Mouse (Mus musculus) Patski (cell line): ENCODE results near the gene Emc6. TPM values are rescaled to one million over a fixed set of nuclear protein-coding genes. Genes with fewer than 3 reads are reported as not detected.

ENCODE experiments used
- ATAC-seq: fragments of 100-300 bp; one replicate; pipeline ENCODE4 v1.8.0; 2021
- CTCF ChIA-PET: fragments of 350-600 bp; sonication (Branson Sonifier 250); formaldehyde crosslinking; loops from one replicate; lab custom pipeline; 2022; ENCODE audit warnings: inconsistent platforms; lab: Charles Lee
- POLR2A ChIA-PET: fragments of 350-600 bp; sonication (Branson Sonifier 250); formaldehyde crosslinking; loops from one replicate; lab custom pipeline; 2022; ENCODE audit warnings: antibody characterized with exemption, inconsistent platforms; lab: Charles Lee
- DNase-seq: peaks from one replicate; pipeline ENCODE4 v3.0.0-alpha.2; 2011; ENCODE audit warnings: low read depth, low spot score
- H3K27me3 ChIP-seq: fragments of 371-371 bp; one replicate; pipeline ENCODE4 v1.5.1; 2021
- CTCF ChIP-seq: fragments of 100-300 bp; IDR thresholded peaks from one replicate; pipeline ENCODE4 v1.5.1; 2021
- in situ Hi-C: fragments of 300-500 bp; cut with MboI; formaldehyde crosslinking; loops from 3 replicates; pipeline ENCODE4 v1.11.1; 2018; ENCODE audit warnings: low pct_unique_long_range_greater_than_20kb, mixed read lengths
- polyA plus RNA-seq: library from polyadenylated mRNA; unstranded; gene quantifications from one replicate; pipeline ENCODE4 v1.2.3, GENCODE M21; 2021

Emc6 gene
- polyA plus RNA-seq, result 79.4 TPM

GRCm38 (mm10) chr11:73176608-73177508 is at the start of gene Emc6, which contains the start of gene Tax1bp3:
Gene Emc6 (minus strand): TSS chr11:73177037.
Gene Tax1bp3 (plus strand): TSS chr11:73177083.
- DNase-seq (peak; percentile 83), ATAC-seq (peak; percentile 97)
- POLR2A ChIA-PET, result interaction anchor here (0.9 to 1.1 kb wide), 3 partner anchors 11 to 19 kb away, joined by 3 read pairs; partner anchors contain the start of gene P2rx5
- no peak for TF ChIP-seq CTCF
- in situ Hi-C loops, result no loop called here
- H3K27me3 ChIP-seq, result no peaks in the 10 kb centered on the region
- CTCF ChIA-PET, result interaction anchor here (1.3 kb wide), 1 partner anchor 9 kb away, joined by 3 read pairs; no protein-coding TSS in a partner anchor

- no peak for DNase-seq
- POLR2A ChIA-PET, result no interaction called here
- in situ Hi-C loops, result no loop called here
- no peak for ATAC-seq
- H3K27me3 ChIP-seq, result no peaks in the 10 kb centered on the region
- CTCF ChIA-PET, result no interaction called here
- no peak for TF ChIP-seq CTCF
These were observed 49.0 kb upstream of the Emc6 start for GRCm38 (mm10) chr11:73225856-73226255.

- ATAC-seq, result no peak
- DNase-seq, result no peak
- POLR2A ChIA-PET, result no interaction called here
- CTCF ChIA-PET, result interaction anchor here (1.3 to 1.8 kb wide), 2 partner anchors 10 to 31 kb away, joined by 3 to 4 read pairs; partner anchors contain the start of gene Trpv1
- in situ Hi-C loops, result no loop called here
- no peak for TF ChIP-seq CTCF
- no peaks in the 10 kb centered on the region for H3K27me3 ChIP-seq
These were observed 47.1 kb upstream of the Emc6 start for GRCm38 (mm10) chr11:73223966-73224365.

DNA sequence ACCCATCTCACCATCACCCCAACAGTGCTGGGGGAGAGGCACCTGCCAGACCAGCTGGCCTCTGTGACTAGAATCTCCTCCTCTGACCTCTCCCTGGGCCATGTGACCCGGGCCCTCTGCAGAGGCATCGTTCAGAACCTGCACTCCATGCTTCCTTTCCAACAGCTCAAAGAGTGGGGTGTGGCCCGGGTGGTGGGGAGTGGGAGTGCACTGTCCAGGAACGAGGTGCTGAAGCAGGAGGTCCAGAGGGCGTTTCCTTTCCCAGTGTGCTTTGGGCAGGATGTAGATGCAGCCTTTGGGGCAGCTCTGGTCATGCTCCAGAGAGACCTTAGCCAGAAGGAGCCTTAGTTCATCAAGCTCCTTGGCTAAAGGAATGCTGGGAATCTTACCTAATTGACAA is 46.0 kb upstream of the Emc6 start:
- CTCF ChIA-PET, result interaction anchor here (1.8 to 2.2 kb wide), 2 partner anchors 21 to 29 kb away, joined by 4 to 6 read pairs; no protein-coding TSS in a partner anchor
- ATAC-seq, result peak; percentile 49
- no peaks in the 10 kb centered on the region for H3K27me3 ChIP-seq
- no peak for DNase-seq
- TF ChIP-seq CTCF, result no peak
- POLR2A ChIA-PET, result no interaction called here
- in situ Hi-C loops, result no loop called here

DNA sequence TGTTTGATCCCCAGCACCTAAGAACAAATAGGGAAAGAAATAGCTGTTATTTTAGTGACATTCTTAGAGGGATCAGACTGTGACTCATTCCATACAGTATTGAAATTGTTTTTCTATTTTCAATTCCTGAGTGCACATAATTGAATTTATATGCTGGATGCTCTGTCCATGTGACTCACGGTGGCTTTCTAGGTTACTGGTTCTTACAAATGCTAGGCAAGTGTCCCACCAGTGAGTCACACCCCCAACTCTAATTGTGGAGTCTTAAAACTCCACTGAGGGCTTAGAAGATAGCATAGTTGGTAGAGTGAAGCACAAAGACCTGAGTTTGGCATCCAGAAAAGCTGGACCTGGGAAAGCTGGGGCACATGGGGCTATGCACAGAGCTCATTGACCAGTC is 43.8 kb upstream of the Emc6 start:
- in situ Hi-C loops, result no loop called here
- no peak for TF ChIP-seq CTCF
- ChIA-PET CTCF (interaction anchor here (0.8 to 1.5 kb wide), 4 partner anchors 10 to 82 kb away, joined by 3 to 4 read pairs (median 3); partner anchors contain the start of gene Haspin), POLR2A (interaction anchor here (1.0 kb wide), 1 partner anchor 22 kb away, joined by 3 read pairs; no protein-coding TSS in a partner anchor)
- H3K27me3 ChIP-seq, result no peaks in the 10 kb centered on the region
- DNase-seq, result no peak
- peak; percentile 46 for ATAC-seq

DNA sequence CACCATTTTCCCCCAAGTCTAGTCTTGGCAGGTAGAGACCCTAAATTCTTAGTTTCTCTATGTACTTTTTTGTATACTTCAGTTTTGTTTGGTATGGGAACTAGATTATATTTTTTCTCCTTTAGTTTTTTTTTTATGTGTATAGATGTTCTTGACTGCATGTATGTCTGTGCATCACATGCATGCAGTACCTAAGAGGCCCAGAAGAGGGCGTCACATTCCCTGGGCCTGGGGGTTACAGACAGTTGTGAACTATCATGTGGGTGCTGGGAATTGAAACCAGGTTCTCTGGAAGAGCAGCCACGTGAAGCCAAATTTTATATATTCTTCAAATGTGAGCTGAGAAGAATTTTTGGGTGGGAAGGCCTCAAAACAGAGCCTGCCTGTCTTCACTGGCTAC is 42.8 kb upstream of the Emc6 start:
- CTCF ChIA-PET, result interaction anchor here (0.9 to 1.5 kb wide), 2 partner anchors 9 to 81 kb away, joined by 3 to 4 read pairs; partner anchors contain the start of gene Haspin
- ATAC-seq (no peak), DNase-seq (no peak)
- TF ChIP-seq CTCF, result peak; percentile 42
- H3K27me3 ChIP-seq, result no peaks in the 10 kb centered on the region
- POLR2A ChIA-PET, result interaction anchor here (1.0 kb wide), 1 partner anchor 21 kb away, joined by 3 read pairs; no protein-coding TSS in a partner anchor
- in situ Hi-C loops, result no loop called here

DNA sequence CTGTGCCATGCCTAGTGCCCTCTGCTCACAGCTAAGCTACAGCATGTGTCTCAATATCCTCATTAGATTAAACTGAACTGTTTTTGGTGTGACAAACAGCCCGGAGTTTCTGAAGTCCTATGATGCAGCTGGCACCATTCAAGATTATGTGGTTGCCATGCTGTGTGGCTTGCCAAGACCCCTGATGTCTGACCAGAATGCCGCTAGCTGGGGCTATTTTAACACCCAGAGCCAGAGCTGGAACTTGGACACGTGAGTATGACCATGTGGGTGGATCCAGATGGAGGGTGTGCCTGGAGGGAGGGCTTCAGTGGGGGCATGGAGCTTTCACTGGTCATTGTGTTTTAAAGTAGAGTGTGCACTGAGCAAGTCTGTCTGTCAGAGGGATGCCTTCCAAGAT is 37.1 kb upstream of the Emc6 start:
- no peak for TF ChIP-seq CTCF
- ATAC-seq (no peak), DNase-seq (no peak)
- in situ Hi-C loops, result no loop called here
- no peaks in the 10 kb centered on the region for H3K27me3 ChIP-seq
- ChIA-PET POLR2A (no interaction called here), CTCF (no interaction called here)

GRCm38 (mm10) chr11:73207621-73208020 is 30.8 kb upstream of the Emc6 start:
- POLR2A ChIA-PET, result interaction anchor here (0.6 kb wide), 1 partner anchor 90 kb away, joined by 4 read pairs; no protein-coding TSS in a partner anchor
- no peak for TF ChIP-seq CTCF
- no peaks in the 10 kb centered on the region for H3K27me3 ChIP-seq
- ATAC-seq, result no peak
- CTCF ChIA-PET, result interaction anchor here (0.8 to 2.0 kb wide), 2 partner anchors 20 to 28 kb away, joined by 3 to 5 read pairs; no protein-coding TSS in a partner anchor
- in situ Hi-C loops, result no loop called here
- DNase-seq, result no peak

GRCm38 (mm10) chr11:73205194-73205593 is 28.4 kb upstream of the Emc6 start:
- in situ Hi-C loops, result no loop called here
- DNase-seq (no peak), ATAC-seq (no peak)
- ChIA-PET CTCF (no interaction called here), POLR2A (no interaction called here)
- no peak for TF ChIP-seq CTCF
- H3K27me3 ChIP-seq, result no peaks in the 10 kb centered on the region

DNA sequence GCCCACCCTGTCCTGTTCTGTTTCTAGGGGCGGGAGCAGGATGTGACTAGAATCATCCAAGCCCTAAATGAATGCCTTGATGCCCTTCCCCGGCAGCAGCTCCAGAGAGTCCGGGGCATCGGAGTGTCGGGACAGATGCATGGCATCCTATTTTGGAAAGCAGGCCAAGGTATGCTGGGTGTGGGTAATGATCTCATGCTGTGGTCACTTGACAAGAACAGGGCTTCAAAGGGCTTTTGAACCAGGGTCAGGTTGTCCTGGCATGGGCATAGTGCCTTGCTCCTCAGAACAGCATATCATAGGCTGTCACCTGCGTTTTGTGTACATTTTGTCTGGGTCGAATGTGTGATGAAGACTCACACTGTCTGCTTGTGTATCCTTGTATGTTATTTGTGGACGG is 27.1 kb upstream of the Emc6 start:
- DNase-seq, result no peak
- ChIA-PET CTCF (no interaction called here), POLR2A (no interaction called here)
- in situ Hi-C loops, result no loop called here
- no peaks in the 10 kb centered on the region for H3K27me3 ChIP-seq
- no peak for TF ChIP-seq CTCF
- ATAC-seq, result no peak
